Mouse (Mus musculus): ENCODE measurements around the gene Cd84. TPM values are rescaled to one million over a fixed set of nuclear protein-coding genes. Genes with fewer than 3 reads are reported as not detected.

Gene Cd84
- total RNA-seq, 2 experiments from 2014 or later = 1.6 to 2.0 TPM

DNA sequence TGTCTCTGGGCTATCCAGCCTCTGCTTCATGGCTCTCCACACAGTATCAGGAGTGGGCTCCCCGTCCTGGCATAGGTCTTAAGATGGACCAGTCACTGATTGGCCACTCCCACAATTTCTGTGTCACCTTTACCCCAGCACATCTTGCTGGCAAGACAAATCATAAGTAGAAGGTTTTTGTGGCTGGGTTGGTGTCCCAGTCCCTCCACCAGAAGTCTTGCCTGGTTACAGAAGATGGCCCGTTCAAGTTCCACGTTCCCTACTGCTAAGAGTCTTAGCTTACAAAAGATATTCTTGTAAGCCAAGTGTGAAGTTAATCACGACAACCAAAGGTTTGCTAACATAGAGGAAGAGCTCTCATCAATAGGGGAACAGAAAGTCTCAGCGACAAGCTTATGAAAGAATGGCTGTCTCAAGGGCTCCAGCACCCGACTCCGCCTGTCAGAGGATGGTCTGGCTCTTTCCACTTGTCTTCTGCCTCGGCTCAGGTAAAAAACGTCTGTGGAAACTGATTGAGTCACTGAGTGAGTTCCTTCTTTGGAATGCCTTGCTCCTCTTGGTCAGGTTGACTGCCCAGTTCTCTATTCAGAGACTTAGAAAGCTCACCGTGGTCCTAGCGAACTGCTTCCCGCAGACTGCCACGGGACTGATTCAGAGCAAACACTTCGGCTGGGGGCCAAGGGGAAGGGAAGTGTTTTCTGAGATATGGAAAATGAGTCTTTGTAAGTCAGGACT is 78.0 kb downstream of the Cd84 start, which contains the start of gene Slamf6:
Slamf6 (plus strand) TSS at position 211 of the 735 bp plus-strand sequence.
- no peak for DNase-seq

DNA sequence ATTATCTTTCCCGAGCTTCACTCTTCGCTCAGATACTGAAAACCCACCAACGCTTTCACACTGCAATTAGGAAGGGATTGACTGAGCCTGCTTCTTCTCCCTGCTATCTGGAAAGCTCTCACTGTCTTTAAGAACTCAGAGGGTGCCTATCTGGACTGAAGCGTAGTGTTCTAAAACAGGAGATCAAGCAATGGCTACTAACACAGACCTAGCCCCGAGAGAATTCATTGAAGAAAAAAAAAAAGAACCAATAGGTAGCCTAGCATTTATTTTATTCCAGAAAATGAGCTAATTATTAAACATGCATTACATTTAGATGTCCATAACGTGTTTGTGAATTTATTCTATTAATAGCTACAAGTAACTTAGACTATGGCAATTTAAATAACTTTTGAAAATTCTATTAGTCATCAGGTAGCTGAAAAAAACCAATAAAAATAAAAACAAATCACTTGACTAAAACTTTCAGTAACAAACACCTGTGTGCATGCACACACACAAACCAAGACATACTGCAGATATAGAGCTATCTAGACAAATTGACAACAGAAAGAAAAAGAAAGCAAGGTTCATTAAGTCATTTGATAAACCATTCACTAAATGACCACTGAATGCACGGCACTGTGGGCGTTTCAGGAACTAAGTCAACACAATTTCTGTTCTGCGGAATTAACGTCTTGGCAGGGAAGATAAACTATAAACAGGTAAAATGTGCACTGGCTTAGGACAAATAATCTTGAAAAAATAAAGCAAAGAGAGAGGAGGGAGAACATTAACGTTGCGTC is 78.8 kb downstream of the Cd84 start:
- no peak for DNase-seq

DNA sequence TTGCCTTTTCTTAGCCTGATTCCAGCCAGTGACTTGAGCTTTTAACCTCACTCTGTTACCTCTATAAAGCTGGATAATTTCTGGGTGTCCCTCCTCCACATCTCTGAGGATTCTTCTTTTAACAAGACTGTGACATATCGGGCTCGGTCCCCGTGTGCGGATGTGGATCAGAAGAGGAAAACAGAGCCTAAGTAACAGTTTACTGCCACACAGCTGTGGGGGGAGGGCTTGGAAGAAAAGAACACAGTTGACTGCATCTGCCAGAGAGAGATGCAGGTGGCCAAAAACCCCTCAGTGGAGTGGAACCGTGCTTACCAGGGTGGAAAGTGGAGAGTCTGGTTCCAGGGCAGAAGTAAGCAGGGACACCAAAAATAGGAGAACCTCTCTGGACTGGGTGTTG is 79.7 kb downstream of the Cd84 start:
- no peak for DNase-seq

DNA sequence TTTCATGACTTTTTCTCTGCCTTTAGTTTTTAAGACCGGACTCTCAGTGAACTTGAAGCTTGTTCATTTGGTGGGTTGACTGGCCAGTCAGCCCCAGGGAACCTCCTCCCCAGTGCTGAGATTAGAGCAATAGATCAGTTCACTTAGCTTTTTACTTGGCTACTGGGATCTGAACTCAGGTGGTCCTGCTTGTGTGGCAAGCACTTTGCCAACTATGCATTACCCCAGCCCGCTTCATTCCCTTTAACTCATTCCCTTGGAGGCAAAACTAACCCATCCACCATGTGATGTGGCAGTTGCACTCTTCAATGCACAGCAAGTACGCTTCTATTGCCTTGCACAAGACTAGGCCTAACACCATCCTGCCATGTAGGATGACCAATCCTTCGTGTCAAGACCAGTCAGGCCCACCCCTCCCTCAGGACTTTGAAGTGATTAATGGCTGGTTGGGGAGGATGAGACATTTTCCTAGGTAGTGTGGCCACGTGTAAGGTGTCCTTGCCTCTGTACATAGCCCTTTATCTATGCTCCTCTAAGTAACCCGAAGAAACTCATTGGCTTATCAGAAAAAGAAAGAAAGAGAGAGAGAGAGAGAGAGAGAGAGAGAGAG is 80.5 kb downstream of the Cd84 start:
- no peak for DNase-seq

DNA sequence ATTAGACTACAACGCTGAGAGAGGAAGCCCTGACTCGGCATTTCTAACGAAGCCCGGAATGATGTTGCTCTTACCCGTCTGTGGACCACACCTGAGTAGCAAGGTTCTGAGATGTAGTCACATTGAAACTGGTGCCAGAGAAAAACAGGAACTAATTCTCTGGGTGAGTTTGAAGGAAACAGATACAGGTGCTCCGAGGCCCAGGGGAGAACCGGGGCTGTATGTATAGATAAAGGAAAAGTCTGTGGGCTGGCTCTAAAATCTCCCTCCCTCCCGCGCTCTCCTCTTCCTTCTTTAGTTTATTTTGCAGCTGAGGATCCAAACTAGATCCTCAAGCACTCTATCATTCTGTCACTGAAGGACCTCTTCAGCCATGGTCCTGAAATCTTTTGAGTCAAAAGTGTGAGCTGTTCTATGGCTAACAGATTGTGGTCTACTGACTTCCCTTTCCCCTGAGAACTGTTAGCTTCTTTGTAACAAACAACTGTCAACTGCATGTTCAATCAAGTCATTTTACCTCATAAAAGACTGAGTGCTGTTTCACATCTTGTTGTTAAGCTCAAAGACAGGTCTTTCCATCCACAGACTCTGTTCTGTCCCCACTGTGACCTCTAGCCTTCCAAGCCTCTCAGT is 81.6 kb downstream of the Cd84 start:
- DNase-seq = no peak

DNA sequence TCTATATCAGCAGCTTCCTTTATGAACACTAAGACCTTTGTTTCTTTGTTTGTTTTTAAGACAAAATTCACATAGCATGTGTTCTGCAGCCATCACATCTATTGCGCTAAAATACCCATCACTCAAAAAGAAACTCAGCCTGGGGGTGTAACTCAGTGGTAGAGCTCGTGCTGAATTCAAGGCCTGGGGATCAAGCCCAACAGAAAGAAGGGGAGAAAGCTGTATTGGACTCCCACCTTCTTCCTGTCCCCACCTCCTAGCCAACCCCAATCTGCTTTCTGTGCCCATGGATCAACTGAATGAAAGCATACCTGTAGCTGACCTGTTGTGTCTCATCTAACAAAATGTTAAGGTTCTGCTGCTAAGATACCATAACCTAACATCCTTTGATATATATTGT is 82.1 kb downstream of the Cd84 start:
- no peak for DNase-seq

DNA sequence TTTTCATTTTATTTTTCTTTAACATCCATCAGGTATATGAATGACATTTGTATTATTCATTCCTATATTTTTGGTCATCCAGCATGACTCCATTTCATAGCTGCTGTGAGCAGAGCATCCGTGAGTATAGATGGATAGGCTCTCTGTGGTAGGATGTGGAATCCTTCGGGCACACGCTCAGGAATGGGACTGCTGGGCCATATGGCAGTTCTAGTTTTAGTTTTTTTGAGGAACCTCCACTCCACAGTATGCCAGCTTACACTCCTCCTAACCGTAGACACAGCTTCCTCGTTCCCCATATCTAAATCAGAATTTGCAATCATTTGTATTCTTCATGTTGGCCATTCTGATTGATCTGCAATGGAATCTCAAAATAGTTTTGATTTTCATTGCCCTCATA is 83.3 kb downstream of the Cd84 start:
- DNase-seq = no peak

DNA sequence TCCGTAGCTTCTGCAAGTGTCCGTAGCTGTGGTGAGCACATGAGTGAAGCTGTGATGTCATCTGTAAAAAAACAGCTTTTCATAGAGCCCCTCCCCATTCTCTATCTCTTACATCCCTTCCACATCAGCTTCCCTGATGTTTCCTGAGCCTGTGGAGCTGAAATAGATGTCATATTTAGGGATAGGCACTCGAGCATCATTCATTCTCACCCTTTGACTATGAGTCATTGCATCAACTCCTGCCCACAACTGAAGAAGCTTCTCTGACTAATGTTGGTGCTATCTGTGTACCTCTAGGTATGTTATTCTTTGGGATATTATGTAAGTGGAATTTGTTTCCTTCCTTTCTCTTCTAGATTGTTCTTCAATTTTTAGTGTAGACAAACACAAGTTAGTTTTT is 85.4 kb downstream of the Cd84 start:
- DNase-seq = no peak

DNA sequence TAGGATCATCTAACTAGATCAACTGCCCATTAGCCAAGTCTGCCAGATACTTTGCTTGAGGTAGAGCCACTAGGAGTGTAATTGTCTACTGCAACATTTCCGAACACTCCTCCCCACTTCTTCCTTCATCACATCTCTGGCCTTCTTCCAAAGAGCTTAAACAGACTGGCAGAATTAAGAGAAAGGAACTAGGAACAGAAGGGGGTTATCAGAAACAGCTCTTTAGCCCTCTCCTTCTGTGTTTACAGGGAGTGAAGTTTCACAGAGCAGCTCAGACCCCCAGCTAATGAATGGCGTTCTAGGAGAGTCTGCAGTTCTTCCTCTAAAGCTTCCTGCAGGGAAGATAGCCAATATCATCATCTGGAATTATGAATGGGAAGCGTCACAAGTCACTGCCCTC is 94.4 kb downstream of the Cd84 start:
- no peak for DNase-seq

DNA sequence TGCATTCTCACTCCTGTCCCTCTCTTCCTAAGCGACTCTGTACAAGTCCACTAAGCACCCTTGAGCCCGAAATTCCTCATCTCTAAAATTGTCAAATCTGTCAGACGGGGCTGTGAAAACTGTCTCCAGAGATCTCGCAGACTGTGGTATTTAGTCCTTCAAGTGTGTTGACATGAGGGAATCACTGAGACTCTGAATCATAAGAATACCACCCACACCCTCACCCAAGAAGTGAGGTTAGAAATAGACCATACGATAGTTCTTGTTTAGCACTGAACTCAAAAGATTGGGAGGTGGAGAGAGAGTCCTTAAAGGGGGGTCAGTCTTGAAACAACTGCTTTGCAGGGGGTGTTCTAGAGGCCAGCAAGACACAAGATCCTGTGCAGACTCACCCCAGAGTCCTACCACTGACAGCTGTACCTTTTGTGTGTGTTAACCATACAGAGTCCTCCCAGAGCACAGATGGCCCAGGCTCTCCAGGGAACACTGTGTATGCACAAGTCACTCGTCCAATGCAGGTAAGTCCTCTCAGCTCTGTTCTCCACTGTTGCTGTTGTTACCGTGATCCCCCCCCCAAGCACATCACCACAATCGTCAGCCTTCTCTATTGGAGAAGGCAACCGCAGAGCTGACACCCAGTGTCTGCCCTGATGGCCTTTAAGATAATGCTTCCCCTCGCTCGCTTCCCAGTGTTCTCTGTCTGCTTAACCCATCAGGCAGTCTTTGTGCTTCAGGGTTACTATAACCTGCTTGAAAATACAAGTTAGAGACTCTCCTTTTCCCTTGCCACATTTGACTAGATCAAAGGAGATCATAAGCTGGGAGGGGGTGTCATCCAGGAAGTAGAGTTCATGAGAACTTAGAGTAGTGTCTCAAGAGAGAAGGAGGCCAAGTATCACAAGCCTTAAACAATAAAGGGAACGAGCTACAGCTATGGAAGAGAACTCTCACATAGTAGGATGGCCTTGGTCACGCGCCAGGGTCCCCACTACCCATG is 99.8 kb downstream of the Cd84 start:
- DNase-seq = no peak

Other genes starting within 250 kb of the Cd84 start
- not detected for gene Ly9, start 232.3 kb upstream of the Cd84 start, total RNA-seq (2021)
- not detected for gene Slamf7, start 186.7 kb upstream of the Cd84 start, total RNA-seq (2021)
- gene Cd48, start 157.7 kb upstream of the Cd84 start, total RNA-seq (2021) = under 1 TPM in 1 of 2 experiments, not detected in 1; 0.77 TPM
- gene Slamf1, start 72.6 kb upstream of the Cd84 start, total RNA-seq (2021) = under 1 TPM; 0.10 to 0.17 TPM
- gene Gm10521, start 56.0 kb downstream of the Cd84 start, total RNA-seq (2021) = not detected
- not detected for gene Slamf6, start 77.8 kb downstream of the Cd84 start, total RNA-seq (2021)
- 10 to 100 TPM; 14.8 to 16.0 TPM for gene Vangl2, start 188.7 kb downstream of the Cd84 start, total RNA-seq (2021)
- gene Nhlh1, start 217.9 kb downstream of the Cd84 start, total RNA-seq (2021) = 1 to 10 TPM; 1.3 to 1.5 TPM
- 100 to 1,000 TPM; 144 TPM for gene Copa, start 242.8 kb downstream of the Cd84 start, total RNA-seq (2021)
- 10 to 100 TPM; 57.1 to 60.1 TPM for gene Ncstn, start 243.1 kb downstream of the Cd84 start, total RNA-seq (2021)